Mouse (Mus musculus) MEL (cell line): ENCODE measurements around the gene Leng8.

Experiments
- CTCF ChIP-seq, 3 experiments: IDR thresholded peaks in 2 of 3; conservative IDR thresholded peaks in 1 of 3; 2 replicates each; pipeline ENCODE4 v1.5.1; 2011 to 2012; ENCODE audit warnings: low read length in 3 of 3, low read depth in 2 of 3, mild to moderate bottlenecking in 2 of 3, improper control_type of control experiment in 1 of 3, inconsistent platforms in 1 of 3, mixed read lengths in 1 of 3, moderate library complexity in 1 of 3; ENCODE audit not compliant: control insufficient read depth in 1 of 3, insufficient read depth in 1 of 3, poor library complexity in 1 of 3, severe bottlenecking in 1 of 3
- EP300 ChIP-seq, 2 experiments: IDR thresholded peaks; 2 replicates each; pipeline ENCODE4 v1.6.1; 2011; ENCODE audit warnings: improper control_type of control experiment in 2 of 2, low read length in 2 of 2, low read depth in 1 of 2, mild to moderate bottlenecking in 1 of 2
- ZKSCAN1 ChIP-seq: IDR thresholded peaks from 2 replicates; pipeline ENCODE4 v1.6.1; 2012; ENCODE audit warnings: low read depth, mild to moderate bottlenecking, inconsistent platforms, low read length, improper control_type of control experiment, moderate library complexity

DNA sequence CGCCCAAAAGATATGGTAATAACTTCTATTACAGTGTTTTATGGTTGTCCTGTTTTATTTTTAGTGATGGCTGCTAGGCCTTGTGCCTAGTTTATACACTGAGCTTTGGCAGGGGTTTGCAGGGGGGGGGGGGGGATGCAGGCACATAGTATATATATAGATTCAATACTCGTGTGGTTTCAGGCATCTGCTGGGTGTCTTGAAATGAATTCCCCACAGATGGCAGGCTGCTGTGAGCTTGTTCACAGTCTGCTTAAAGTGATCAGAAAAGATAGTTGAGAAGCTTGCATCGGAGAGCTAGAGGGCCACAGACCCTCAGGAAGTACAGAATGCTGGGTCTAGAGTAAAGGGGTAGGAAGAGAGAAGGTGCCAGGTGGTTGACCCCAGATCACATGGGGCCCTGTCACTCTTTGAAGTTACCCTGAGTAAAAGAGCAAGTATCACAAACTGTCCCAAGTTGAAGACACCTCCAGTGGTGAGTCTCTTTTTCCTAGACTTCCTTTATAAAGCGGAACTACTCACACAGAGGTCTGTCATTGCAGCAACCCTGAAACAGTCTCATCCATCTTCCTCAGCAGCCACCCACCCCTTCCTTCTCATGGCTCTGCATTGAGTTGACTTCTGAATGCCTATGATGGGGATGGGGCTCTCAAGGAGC is 49.5 kb upstream of the Leng8 start:
- no peak for TF ChIP-seq ZKSCAN1
- no peak for TF ChIP-seq CTCF (IDR thresholded peaks at IDR 0.05 in 2 of 3, conservative IDR thresholded peaks at IDR 0.05 in 1 of 3; ENCODE audit: control insufficient read depth in 1 of 3, insufficient read depth in 1 of 3, low read depth in 2 of 3, low read length in 3 of 3, poor library complexity in 1 of 3, severe bottlenecking in 1 of 3)
- no peak for TF ChIP-seq EP300 (IDR thresholded peaks at IDR 0.05; ENCODE audit: low read depth in 1 of 2, low read length in 2 of 2)
